Comparison of ENCODE assay signal across 18 mouse cellular contexts in the genomic region with DNA sequence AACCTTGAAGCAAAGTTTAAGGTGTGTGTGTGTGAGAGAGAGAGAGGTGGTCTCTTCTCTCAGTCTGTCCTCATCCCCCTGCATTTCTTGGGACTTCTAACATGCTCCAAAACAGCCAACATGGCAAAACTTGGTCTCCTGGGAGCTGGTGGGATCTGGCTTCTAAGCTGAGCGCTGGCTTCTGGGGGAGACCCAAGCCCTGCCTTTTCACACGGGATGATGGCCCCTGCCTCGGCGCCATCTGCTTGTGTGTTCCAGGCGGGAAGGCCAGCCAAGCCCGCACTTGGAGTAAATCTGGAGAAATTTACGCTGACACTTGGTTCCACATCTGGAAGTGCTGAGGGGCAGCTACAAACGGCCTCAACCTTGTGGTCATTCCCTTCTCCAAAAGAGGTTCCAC.
DNase-seq lines count a peak whose midpoint lies in the region; ATAC-seq and TF ChIP-seq lines count a peak whose summit lies in the region.
"Had no signal": no experiment of that assay in that cellular context is flagged by ENCODE, and none has a peak within 500 bp of the region (broad histone marks: within the 10 kb centered on the region; RNA-seq: fewer than 3 reads in every experiment).

No protein-coding gene starts in this region.

- H3K79me2 ChIP-seq in heart, adult 2 months (replicated peaks; ENCODE audit: control insufficient read depth, insufficient read depth, low read length) = no peaks in the 10 kb centered on the region

- peak overlapping the region; percentile 9; the same call in 1 of the 2 replicates for H3K27ac ChIP-seq in heart, adult 2 months
- no peak overlapping the region for H3K27ac ChIP-seq in heart, embryonic 11.5 days (ENCODE audit: low read depth, low read length)
- no peak overlapping the region for H3K27ac ChIP-seq in layer of hippocampus, adult 2 months
- H3K27ac ChIP-seq: hindbrain, embryonic 13.5 days; neural tube, embryonic 13.5 days; stomach, embryonic 15.5 days had no signal

- WGBS in heart, adult 2 months = 75% methylated on average over 8 of the region's 8 CpGs
- 81% methylated on average over 8 of the region's 8 CpGs for WGBS in heart, embryonic 11.5 days (ENCODE audit: insufficient replicate concordance)

- TF ChIP-seq POLR2A in heart, adult 2 months (IDR thresholded peaks at IDR 0.05; ENCODE audit: insufficient read depth, low read depth, low read length) = no peak

- no peaks in the 10 kb centered on the region for H3K36me3 ChIP-seq in heart, adult 2 months (ENCODE audit: control insufficient read depth, insufficient read depth, low read length)
- no peaks in the 10 kb centered on the region for H3K36me3 ChIP-seq in heart, embryonic 11.5 days (ENCODE audit: control insufficient read depth, insufficient read depth, low read length)
- H3K36me3 ChIP-seq: G1E; hindbrain, embryonic 13.5 days; neural tube, embryonic 13.5 days; stomach, embryonic 15.5 days had no signal

- no peaks in the 10 kb centered on the region for H3K27me3 ChIP-seq in heart, adult 2 months (ENCODE audit: control insufficient read depth, insufficient read depth, low read length)
- H3K27me3 ChIP-seq in heart, embryonic 11.5 days (ENCODE audit: control insufficient read depth, insufficient read depth, low read length) = no peaks in the 10 kb centered on the region
- H3K27me3 ChIP-seq: hindbrain, embryonic 13.5 days; stomach, embryonic 15.5 days had no signal

- H3K4me1 ChIP-seq in heart, adult 2 months (ENCODE audit: control insufficient read depth, insufficient read depth, low read length) = no peaks in the 10 kb centered on the region
- H3K4me1 ChIP-seq in heart, embryonic 11.5 days (ENCODE audit: control insufficient read depth, insufficient read depth, low read length) = no peaks in the 10 kb centered on the region
- H3K4me1 ChIP-seq: neural tube, embryonic 13.5 days; stomach, embryonic 15.5 days had no signal

- no peak for ATAC-seq in heart, embryonic 11.5 days (replicated peaks; ENCODE audit: insufficient number of reproducible peaks, low FRiP score, low TSS enrichment)
- ATAC-seq: CD4-positive, CD25-positive, alpha-beta regulatory T cell, adult 4 months had no signal

- no peak overlapping the region for H3K4me3 ChIP-seq in heart, adult 2 months
- H3K4me3 ChIP-seq in heart, embryonic 11.5 days (ENCODE audit: low read depth, low read length) = no peak overlapping the region
- no peak overlapping the region for H3K4me3 ChIP-seq in layer of hippocampus, adult 2 months
- H3K4me3 ChIP-seq: hindbrain, embryonic 13.5 days; neural tube, embryonic 13.5 days; stomach, embryonic 15.5 days had no signal

- no peak overlapping the region for H3K4me2 ChIP-seq in heart, embryonic 11.5 days
- H3K4me2 ChIP-seq: hindbrain, embryonic 13.5 days; neural tube, embryonic 13.5 days; stomach, embryonic 15.5 days had no signal

- H3K9ac ChIP-seq in heart, adult 2 months (ENCODE audit: low read depth, low read length) = no peak overlapping the region
- H3K9ac ChIP-seq in heart, embryonic 11.5 days (ENCODE audit: low read depth, low read length) = no peak overlapping the region
- H3K9ac ChIP-seq: hindbrain, embryonic 13.5 days; neural tube, embryonic 13.5 days; stomach, embryonic 15.5 days had no signal

- no peak for TF ChIP-seq CTCF in heart, adult 2 months (IDR thresholded peaks at IDR 0.05)
- TF ChIP-seq CTCF in layer of hippocampus, adult 2 months (conservative IDR thresholded peaks at IDR 0.05) = no peak

- peak; percentile 59 to 79 for DNase-seq in cerebellum, postnatal 10 days
- DNase-seq in cerebellum, adult 9-11 months = no peak
- DNase-seq in heart, adult 2 months = peak in 1 of 2 experiments; percentile 27
- DNase-seq in ZHBTc4 (ENCODE audit: low read depth, low spot score) = peak; percentile 13
- peak; percentile 20 to 34 for DNase-seq in gastrocnemius, postnatal 36 days
- no peak for DNase-seq in layer of hippocampus, adult 2 months (ENCODE audit: low spot score in 2 of 2)
- DNase-seq in layer of hippocampus, postnatal 25 days (ENCODE audit: extremely low spot score in 1 of 2, low spot score in 1 of 2) = no peak
- DNase-seq: cerebellum, postnatal 25 days; kidney, adult 9 months; lung, adult 18-20 months; lung, postnatal 36 days; right cerebral cortex, postnatal 14 days had no signal

- no peaks in the 10 kb centered on the region for H3K9me3 ChIP-seq in heart, embryonic 11.5 days (replicated peaks; ENCODE audit: control insufficient read depth, low read length)
- H3K9me3 ChIP-seq: hindbrain, embryonic 13.5 days; neural tube, embryonic 13.5 days; stomach, embryonic 15.5 days had no signal

- no peak for TF ChIP-seq EP300 in heart, adult 2 months (IDR thresholded peaks at IDR 0.05; ENCODE audit: insufficient read depth, low read depth, low read length)

- intact Hi-C loops in heart, adult 2 months (cut with DNase I) = no loop called here
- intact Hi-C loops in gastrocnemius, postnatal 36 days (cut with DNase I) = no loop called here

Comparison
In these comparisons a context has a peak if more than half of its experiments do, and no peak if none do; other contexts are left out.
1. DNase-seq: peak in cerebellum, postnatal 10 days (2 of 2), ZHBTc4 (single experiment) and gastrocnemius, postnatal 36 days (2 of 2); none in cerebellum, adult 9-11 months (single experiment), layer of hippocampus, adult 2 months (0 of 2) and layer of hippocampus, postnatal 25 days (0 of 2).